ENCODE assay signal across 8 mouse cellular contexts in genomic region chr8:72485456-72486199, GRCm38 (mm10). TPM values are rescaled to one million over a fixed set of nuclear protein-coding genes. Genes with fewer than 3 reads are reported as not detected.
DNase-seq lines count a peak whose midpoint lies in the region; ATAC-seq and TF ChIP-seq lines count a peak whose summit lies in the region.

No protein-coding gene starts in this region.

- H3K27ac ChIP-seq in hindbrain, postnatal 0 days, result no peak overlapping the region
- no peak overlapping the region for H3K27ac ChIP-seq in hindbrain, embryonic 12.5 days
- H3K27ac ChIP-seq in lung, postnatal 0 days (ENCODE audit: low read length), result no peak overlapping the region

- no peak overlapping the region for H3K4me2 ChIP-seq in hindbrain, postnatal 0 days (ENCODE audit: low read depth, low read length)
- no peak overlapping the region for H3K4me2 ChIP-seq in hindbrain, embryonic 12.5 days (replicated peaks)
- no peak overlapping the region for H3K4me2 ChIP-seq in lung, postnatal 0 days (replicated peaks; ENCODE audit: low read depth, low read length)

- TF ChIP-seq CTCF in hindbrain, postnatal 0 days (IDR thresholded peaks at IDR 0.05; ENCODE audit: low read depth), result peak; percentile 39
- peak; percentile 13 for TF ChIP-seq CTCF in lung, postnatal 0 days (IDR thresholded peaks at IDR 0.05)

- TF ChIP-seq EP300 in lung, postnatal 0 days (IDR thresholded peaks at IDR 0.05), result no peak

- no peak overlapping the region for H3K4me3 ChIP-seq in hindbrain, postnatal 0 days (ENCODE audit: low read length)
- no peak overlapping the region for H3K4me3 ChIP-seq in hindbrain, embryonic 12.5 days
- no peak overlapping the region for H3K4me3 ChIP-seq in lung, postnatal 0 days (ENCODE audit: low read depth, low read length)

- H3K4me1 ChIP-seq in hindbrain, postnatal 0 days (ENCODE audit: insufficient read depth, low read length), result 0 out of 2 replicates have a peak, but pooled peaks cover 3% of the 10 kb centered on the region
- 0 out of 2 replicates have a peak, but pooled peaks cover 4% of the 10 kb centered on the region for H3K4me1 ChIP-seq in hindbrain, embryonic 12.5 days
- H3K4me1 ChIP-seq in lung, postnatal 0 days (ENCODE audit: insufficient read depth, low read depth, low read length), result no peaks in the 10 kb centered on the region; the same call in 1 of the 2 replicates

- H3K9ac ChIP-seq in hindbrain, postnatal 0 days (replicated peaks; ENCODE audit: low read length), result no peak overlapping the region
- H3K9ac ChIP-seq in hindbrain, embryonic 12.5 days, result no peak overlapping the region
- no peak overlapping the region for H3K9ac ChIP-seq in lung, postnatal 0 days (replicated peaks; ENCODE audit: low read depth)

- peaks cover 30% of the 10 kb centered on the region for H3K36me3 ChIP-seq in hindbrain, postnatal 0 days (ENCODE audit: insufficient read depth, low read length)
- H3K36me3 ChIP-seq in hindbrain, embryonic 12.5 days, result peaks cover 54% of the 10 kb centered on the region
- peaks cover 12% of the 10 kb centered on the region; the same call in 1 of the 2 replicates for H3K36me3 ChIP-seq in lung, postnatal 0 days (ENCODE audit: insufficient read depth, low read length)

- H3K27me3 ChIP-seq in hindbrain, postnatal 0 days (ENCODE audit: insufficient read depth, low read length), result no peaks in the 10 kb centered on the region
- no peaks in the 10 kb centered on the region for H3K27me3 ChIP-seq in hindbrain, embryonic 12.5 days
- H3K27me3 ChIP-seq in lung, postnatal 0 days (replicated peaks; ENCODE audit: insufficient read depth, low read length), result no peaks in the 10 kb centered on the region

- ATAC-seq in hindbrain, postnatal 0 days, result no peak
- no peak for ATAC-seq in hindbrain, embryonic 12.5 days (ENCODE audit: low FRiP score)
- ATAC-seq in CD4-positive, CD25-positive, alpha-beta regulatory T cell, adult 4 months, result peak; percentile 26
- peak; percentile 81 for ATAC-seq in lung, postnatal 0 days

- no peaks in the 10 kb centered on the region for H3K9me3 ChIP-seq in hindbrain, postnatal 0 days (ENCODE audit: low read length)
- H3K9me3 ChIP-seq in hindbrain, embryonic 12.5 days (replicated peaks), result no peaks in the 10 kb centered on the region
- no peaks in the 10 kb centered on the region for H3K9me3 ChIP-seq in lung, postnatal 0 days (ENCODE audit: low read length)

- WGBS in hindbrain, postnatal 0 days, result 81% methylated on average over 6 of the region's 6 CpGs
- 88% methylated on average over 6 of the region's 6 CpGs for WGBS in hindbrain, embryonic 12.5 days
- WGBS in lung, postnatal 0 days, result 70% methylated on average over 6 of the region's 6 CpGs

- DNase-seq in hindbrain, postnatal 0 days (ENCODE audit: low spot score), result peak; percentile 27
- peak; percentile 56 for DNase-seq in heart, adult 8-10 months (ENCODE audit: low spot score)
- peak; percentile 74 for DNase-seq in lung, postnatal 0 days (ENCODE audit: low spot score)
- no peak for DNase-seq in urinary bladder, adult 2 months (ENCODE audit: low spot score)
- no peak for DNase-seq in urinary bladder, postnatal 10 days (ENCODE audit: low spot score)
- no peak for DNase-seq in spleen, adult 18-20 months

RNA-seq across cellular contexts. Expression of gene Slc35e1, which starts 6.8 kb away (rescaled TPM):
- total RNA-seq in hindbrain, postnatal 0 days (2014; rRNA removed), result 57.3 and 65.8 TPM in 2 replicates
- 12.5 and 12.9 TPM in 2 replicates for polyA plus RNA-seq in hindbrain, postnatal 0 days (2015; fragmentation: Nextera tagmentation; extraction: Ambion mirVana)
- 22.2 and 27.8 TPM in 2 replicates for polyA plus RNA-seq in hindbrain, embryonic 12.5 days (2016; fragmentation: Nextera tagmentation; extraction: Ambion mirVana)
- 1 to 10 TPM; 6.9 to 8.8 TPM for polyA plus RNA-seq in CD4-positive, CD25-positive, alpha-beta regulatory T cell, adult 4 months (2017; shearing (Covaris generic))
- 10 to 100 TPM; 77.1 to 88.7 (median 82.1) TPM for total RNA-seq in heart, adult 8-10 months (2022)
- polyA plus RNA-seq in lung, postnatal 0 days (2015; fragmentation: Nextera tagmentation; extraction: Ambion mirVana), result 9.8 and 10.5 TPM in 2 replicates
- polyA plus RNA-seq in urinary bladder, adult 2 months (2012; rRNA removed), result 21.4 and 22.2 TPM in 2 replicates

RNA-seq across cellular contexts. Expression of gene Cherp, which starts 10.6 kb away (rescaled TPM):
- total RNA-seq in hindbrain, postnatal 0 days (2014; rRNA removed), result 27.0 and 90.6 TPM in 2 replicates
- 37.3 and 40.3 TPM in 2 replicates for polyA plus RNA-seq in hindbrain, postnatal 0 days (2015; fragmentation: Nextera tagmentation; extraction: Ambion mirVana)
- 66.5 and 75.3 TPM in 2 replicates for polyA plus RNA-seq in hindbrain, embryonic 12.5 days (2016; fragmentation: Nextera tagmentation; extraction: Ambion mirVana)
- 100 to 1,000 TPM in 1 of 2 experiments, 10 to 100 TPM in 1; 42.3 to 112 TPM for polyA plus RNA-seq in CD4-positive, CD25-positive, alpha-beta regulatory T cell, adult 4 months (2017; shearing (Covaris generic))
- total RNA-seq in heart, adult 8-10 months (2022), result 10 to 100 TPM; 34.7 to 43.9 (median 37.2) TPM
- polyA plus RNA-seq in lung, postnatal 0 days (2015; fragmentation: Nextera tagmentation; extraction: Ambion mirVana), result 17.3 and 18.8 TPM in 2 replicates
- polyA plus RNA-seq in urinary bladder, adult 2 months (2012; rRNA removed), result 27.4 and 38.5 TPM in 2 replicates

RNA-seq across cellular contexts. Expression of gene 1700030K09Rik, which starts 41.9 kb away (rescaled TPM):
- total RNA-seq in hindbrain, postnatal 0 days (2014; rRNA removed), result 8.6 and 11.3 TPM in 2 replicates
- polyA plus RNA-seq in hindbrain, postnatal 0 days (2015; fragmentation: Nextera tagmentation; extraction: Ambion mirVana), result 13.1 and 13.2 TPM in 2 replicates
- polyA plus RNA-seq in hindbrain, embryonic 12.5 days (2016; fragmentation: Nextera tagmentation; extraction: Ambion mirVana), result 15.9 and 16.5 TPM in 2 replicates
- polyA plus RNA-seq in CD4-positive, CD25-positive, alpha-beta regulatory T cell, adult 4 months (2017; shearing (Covaris generic)), result 10 to 100 TPM in 1 of 2 experiments, 1 to 10 TPM in 1; 8.3 to 13.4 TPM
- total RNA-seq in heart, adult 8-10 months (2022), result 1 to 10 TPM; 4.8 to 5.2 (median 4.8) TPM
- polyA plus RNA-seq in lung, postnatal 0 days (2015; fragmentation: Nextera tagmentation; extraction: Ambion mirVana), result 7.9 and 9.0 TPM in 2 replicates
- polyA plus RNA-seq in urinary bladder, adult 2 months (2012; rRNA removed), result 8.7 and 9.3 TPM in 2 replicates

RNA-seq across cellular contexts. Expression of gene Calr3, which starts 42.0 kb away (rescaled TPM):
- total RNA-seq in hindbrain, postnatal 0 days (2014; rRNA removed), result 0.40 and 0.42 TPM in 2 replicates
- 1.4 and 1.9 TPM in 2 replicates for polyA plus RNA-seq in hindbrain, postnatal 0 days (2015; fragmentation: Nextera tagmentation; extraction: Ambion mirVana)
- polyA plus RNA-seq in hindbrain, embryonic 12.5 days (2016; fragmentation: Nextera tagmentation; extraction: Ambion mirVana), result 1.3 and 1.9 TPM in 2 replicates
- polyA plus RNA-seq in CD4-positive, CD25-positive, alpha-beta regulatory T cell, adult 4 months (2017; shearing (Covaris generic)), result under 1 TPM; 0.86 to 0.94 TPM
- 10 to 100 TPM; 18.1 to 29.0 (median 23.1) TPM for total RNA-seq in heart, adult 8-10 months (2022)
- 1.0 and 1.2 TPM in 2 replicates for polyA plus RNA-seq in lung, postnatal 0 days (2015; fragmentation: Nextera tagmentation; extraction: Ambion mirVana)
- 0.98 and 1.2 TPM in 2 replicates for polyA plus RNA-seq in urinary bladder, adult 2 months (2012; rRNA removed)

Comparison
In these comparisons a context has a peak if more than half of its experiments do, and no peak if none do; other contexts are left out.
1. ATAC-seq: peak in CD4-positive, CD25-positive, alpha-beta regulatory T cell, adult 4 months (single experiment) and lung, postnatal 0 days (single experiment); none in hindbrain, postnatal 0 days (single experiment) and hindbrain, embryonic 12.5 days (single experiment).
2. DNase-seq: peak in hindbrain, postnatal 0 days (single experiment), heart, adult 8-10 months (single experiment) and lung, postnatal 0 days (single experiment); none in urinary bladder, adult 2 months (single experiment), urinary bladder, postnatal 10 days (single experiment) and spleen, adult 18-20 months (0 of 2).